In the genomic region with DNA sequence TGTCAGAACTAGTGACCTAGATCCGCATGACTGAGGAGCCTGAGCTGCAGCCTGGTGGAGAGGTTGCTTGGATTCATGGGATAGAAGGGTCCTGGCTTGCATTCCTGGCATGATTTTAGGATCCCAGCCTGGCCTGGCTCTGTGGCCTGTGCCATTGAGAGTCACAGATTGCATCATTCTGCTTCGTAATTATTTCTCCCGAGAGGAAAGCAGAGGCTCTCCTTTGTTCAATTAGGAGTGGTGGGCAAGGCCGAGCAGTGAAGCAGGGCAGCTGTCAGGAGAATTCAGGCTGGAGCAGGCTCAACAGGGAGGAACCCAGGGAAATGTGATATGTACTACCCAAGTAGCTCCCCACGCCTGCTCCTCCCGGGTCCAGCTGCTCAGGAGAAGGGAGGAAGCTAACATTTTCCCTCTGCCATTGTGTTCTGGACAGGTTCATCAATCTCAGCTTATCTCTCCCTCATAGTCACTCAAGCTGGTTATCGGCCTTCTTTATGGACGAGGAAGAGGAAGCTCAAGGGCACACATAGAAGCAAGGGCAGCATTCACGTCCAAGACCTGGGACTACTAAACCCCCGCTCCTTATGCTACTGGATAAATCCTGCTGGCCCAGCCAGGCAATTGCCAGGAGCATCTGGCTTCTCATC, we compare ENCODE assay signal across 8 mouse cellular contexts.
A peak's percentile ranks its signal among the peaks of the same experiment; 100 is the strongest.
DNase-seq lines count a peak whose midpoint lies in the region.
"Had no signal": no experiment of that assay in that cellular context is flagged by ENCODE, and none has a peak within 500 bp of the region (broad histone marks: within the 10 kb centered on the region; RNA-seq: fewer than 3 reads in every experiment).

No protein-coding gene starts in this region.

- H3K4me1 ChIP-seq in heart, embryonic 10.5 days: peaks cover 24% of the 10 kb centered on the region

- 20% methylated on average over 10 of the region's 10 CpGs for WGBS in heart, embryonic 10.5 days

- no peak overlapping the region for H3K4me3 ChIP-seq in heart, embryonic 10.5 days
- H3K4me3 ChIP-seq: megakaryocyte, embryonic 14.5 days had no signal

- H3K27me3 ChIP-seq in heart, embryonic 10.5 days (ENCODE audit: insufficient read depth, poor library complexity, severe bottlenecking): no peaks in the 10 kb centered on the region
- H3K27me3 ChIP-seq: megakaryocyte, embryonic 14.5 days had no signal

- no peaks in the 10 kb centered on the region for H3K36me3 ChIP-seq in heart, embryonic 10.5 days

- no peaks in the 10 kb centered on the region for H3K9me3 ChIP-seq in heart, embryonic 10.5 days

- peak; percentile 22 for DNase-seq in adrenal gland, postnatal 25 days
- DNase-seq in cerebellum, postnatal 25 days: peak; percentile 58 to 61
- peak; percentile 80 for DNase-seq in heart, embryonic 10.5 days (ENCODE audit: low spot score)
- peak; percentile 39 to 54 for DNase-seq in kidney, adult 8-10 months
- peak; percentile 44 for DNase-seq in lung, postnatal 36 days
- DNase-seq in right cerebral cortex, postnatal 14 days: no peak
- no peak for DNase-seq in spleen, postnatal 10 days (ENCODE audit: low spot score in 2 of 2)

- peak overlapping the region; percentile 81 for H3K27ac ChIP-seq in heart, embryonic 10.5 days

Comparison
In these comparisons a context has a peak if more than half of its experiments do, and no peak if none do; other contexts are left out.
1. DNase-seq: peak in adrenal gland, postnatal 25 days (single experiment), cerebellum, postnatal 25 days (2 of 2), heart, embryonic 10.5 days (single experiment), kidney, adult 8-10 months (2 of 2) and lung, postnatal 36 days (single experiment); none in right cerebral cortex, postnatal 14 days (single experiment) and spleen, postnatal 10 days (0 of 2).